Mouse (Mus musculus) erythroblast, embryonic 14.5 days (primary cell): ENCODE results near the gene Gpld1. TPM values are rescaled to one million over a fixed set of nuclear protein-coding genes. Genes with fewer than 3 reads are reported as not detected.
A peak's percentile ranks its signal among the peaks of the same experiment; 100 is the strongest.

Experiments used
- H3K27me3 ChIP-seq: 2 replicates; pipeline ENCODE4 v1.6.1; 2012; ENCODE audit warnings: inconsistent platforms; ENCODE audit not compliant: control insufficient read depth
- H3K36me3 ChIP-seq: 2 replicates; pipeline ENCODE4 v1.6.1; 2012; ENCODE audit warnings: mild to moderate bottlenecking, inconsistent platforms; ENCODE audit not compliant: control insufficient read depth
- H3K4me1 ChIP-seq: 2 replicates; pipeline ENCODE4 v1.6.1; 2012; ENCODE audit warnings: inconsistent platforms; ENCODE audit not compliant: control insufficient read depth
- H3K4me3 ChIP-seq: replicated peaks from 2 replicates; pipeline ENCODE3; 2012; ENCODE audit warnings: moderate library complexity, mild to moderate bottlenecking, inconsistent platforms
- H3K9me3 ChIP-seq: 2 replicates; pipeline ENCODE4 v1.6.1; 2012; ENCODE audit warnings: low read length, inconsistent platforms, mixed read lengths; ENCODE audit not compliant: control insufficient read depth
- GATA1 ChIP-seq: IDR thresholded peaks from 2 replicates; pipeline ENCODE4 v1.6.1; 2012; ENCODE audit warnings: low read length, inconsistent platforms, mixed read lengths
- TAL1 ChIP-seq: IDR thresholded peaks from 3 replicates; pipeline ENCODE4 v1.6.1; 2012; ENCODE audit warnings: low read length, inconsistent platforms, mixed read lengths
- polyA plus RNA-seq: library from polyadenylated mRNA; stranded (reverse); fragments of >175 nt; gene quantifications from 2 replicates; pipeline ENCODE4 v1.2.3, GENCODE M21; 2012

Gpld1 gene
- polyA plus RNA-seq, 1 experiment: not detected

DNA sequence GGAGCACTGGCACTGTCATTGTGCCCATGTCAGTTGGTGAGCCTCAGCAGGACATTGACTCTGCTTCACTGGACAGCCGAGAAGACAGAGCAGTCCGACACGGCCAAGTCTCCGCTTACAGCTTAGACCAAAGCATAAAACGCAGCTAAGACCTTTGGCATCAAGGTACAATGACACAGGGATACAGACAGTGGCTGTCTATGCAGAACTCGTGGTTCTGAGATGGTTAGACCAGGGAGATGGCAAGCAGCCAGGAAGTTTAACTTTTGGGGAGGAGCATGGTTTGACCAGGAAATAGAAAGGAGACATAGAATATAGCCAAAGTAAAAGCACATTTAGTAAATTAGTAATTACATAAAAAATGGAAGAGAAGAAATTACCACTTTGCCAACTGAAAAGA is 46.1 kb downstream of the Gpld1 start:
- H3K4me1 ChIP-seq: no peaks in the 10 kb centered on the region
- no peak for TF ChIP-seq TAL1
- no peak for TF ChIP-seq GATA1
- peaks cover 68% of the 10 kb centered on the region for H3K36me3 ChIP-seq
- no peaks in the 10 kb centered on the region for H3K27me3 ChIP-seq
- H3K9me3 ChIP-seq: no peaks in the 10 kb centered on the region
- H3K4me3 ChIP-seq: no peak overlapping the region

DNA sequence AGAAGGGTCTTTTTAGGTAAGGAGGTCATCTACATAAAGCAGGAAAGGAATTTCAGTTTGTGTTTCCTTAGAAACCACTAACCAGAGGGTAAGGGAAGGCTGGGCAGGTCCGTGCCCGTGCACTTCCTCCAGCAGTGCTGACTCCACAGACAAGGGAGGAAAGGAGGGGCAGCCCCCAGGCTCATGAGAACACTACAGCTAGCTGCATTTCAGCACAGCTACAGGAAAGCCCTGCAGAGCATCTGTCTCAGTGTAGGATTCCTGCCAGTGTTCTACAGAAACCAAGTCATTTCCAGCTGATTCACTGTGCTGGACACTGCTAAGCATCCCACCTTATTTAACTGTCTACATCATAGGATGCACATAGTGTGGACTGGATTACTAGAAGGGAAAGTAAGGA is 50.2 kb downstream of the Gpld1 start:
- Histone ChIP-seq H3K9me3 (no peaks in the 10 kb centered on the region), H3K36me3 (peaks cover 97% of the 10 kb centered on the region), H3K4me1 (no peaks in the 10 kb centered on the region), H3K4me3 (no peak overlapping the region), H3K27me3 (no peaks in the 10 kb centered on the region)
- no peak for TF ChIP-seq TAL1
- TF ChIP-seq GATA1: no peak

DNA sequence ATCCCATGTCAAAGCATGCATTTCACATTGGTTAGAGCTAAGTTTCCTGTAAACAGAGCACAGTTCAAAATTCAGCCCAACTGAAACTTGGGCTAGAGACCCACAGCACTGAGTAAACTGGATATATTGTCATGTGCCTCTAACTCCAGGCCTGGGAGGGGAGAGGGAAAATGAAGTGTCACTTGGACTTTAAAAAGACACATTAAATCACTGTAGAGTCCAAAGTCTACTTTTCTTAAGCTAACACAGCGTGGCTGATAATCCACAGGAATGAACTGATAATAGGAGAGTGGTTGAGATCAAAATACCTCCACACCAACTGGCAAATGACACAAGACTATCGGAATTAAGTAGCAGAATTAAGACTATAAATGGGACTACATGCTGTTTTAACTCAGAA is 56.6 kb downstream of the Gpld1 start:
- Histone ChIP-seq H3K4me1 (no peaks in the 10 kb centered on the region), H3K36me3 (peaks cover 88% of the 10 kb centered on the region), H3K27me3 (no peaks in the 10 kb centered on the region), H3K4me3 (no peak overlapping the region), H3K9me3 (no peaks in the 10 kb centered on the region)
- TF ChIP-seq TAL1 (no peak), GATA1 (no peak)

DNA sequence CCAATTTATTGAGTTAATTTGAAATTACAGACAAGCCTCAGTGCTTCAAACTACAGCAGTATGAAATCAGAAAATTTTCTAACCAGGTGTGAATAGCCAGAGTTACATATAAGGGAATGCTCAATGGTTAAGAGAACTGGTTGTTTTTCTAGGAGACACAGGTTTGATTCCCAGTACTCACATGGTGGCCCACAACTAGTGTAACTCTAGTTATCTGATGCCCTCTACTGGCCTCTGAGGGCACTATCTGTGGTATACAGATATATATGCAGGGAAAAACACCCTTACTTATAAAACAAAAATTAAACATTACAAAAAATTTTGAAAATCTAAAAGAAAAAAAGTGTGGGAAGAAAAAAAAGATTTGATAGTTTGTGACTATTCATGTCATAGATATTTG is 60.0 kb downstream of the Gpld1 start:
- Histone ChIP-seq H3K27me3 (no peaks in the 10 kb centered on the region), H3K4me1 (no peaks in the 10 kb centered on the region), H3K9me3 (no peaks in the 10 kb centered on the region), H3K36me3 (peaks cover 74% of the 10 kb centered on the region), H3K4me3 (no peak overlapping the region)
- TF ChIP-seq GATA1 (no peak), TAL1 (no peak)

DNA sequence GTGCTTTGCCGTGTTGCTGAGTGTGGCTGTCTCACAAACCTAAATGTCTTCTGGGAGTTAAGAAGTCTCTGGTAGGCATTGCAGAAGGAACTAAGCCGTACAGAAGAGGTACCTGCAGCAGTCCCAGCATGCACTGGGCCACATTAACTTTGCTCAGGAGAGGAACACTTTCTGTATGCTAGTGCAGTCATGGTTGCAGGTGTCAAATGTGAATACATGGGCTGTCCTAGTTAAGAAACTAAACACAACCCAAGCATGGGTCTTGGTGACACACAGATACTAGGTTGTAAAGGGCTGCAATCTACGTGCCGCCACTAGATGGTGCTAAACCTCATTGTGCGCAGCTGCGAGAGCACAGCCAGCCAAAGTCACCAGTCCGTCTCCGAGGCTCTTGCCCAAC is 64.2 kb downstream of the Gpld1 start:
- H3K36me3 ChIP-seq: peaks cover 35% of the 10 kb centered on the region
- no peaks in the 10 kb centered on the region for H3K4me1 ChIP-seq
- no peak for TF ChIP-seq GATA1
- no peak for TF ChIP-seq TAL1
- H3K4me3 ChIP-seq: no peak overlapping the region
- H3K27me3 ChIP-seq: no peaks in the 10 kb centered on the region
- H3K9me3 ChIP-seq: no peaks in the 10 kb centered on the region

DNA sequence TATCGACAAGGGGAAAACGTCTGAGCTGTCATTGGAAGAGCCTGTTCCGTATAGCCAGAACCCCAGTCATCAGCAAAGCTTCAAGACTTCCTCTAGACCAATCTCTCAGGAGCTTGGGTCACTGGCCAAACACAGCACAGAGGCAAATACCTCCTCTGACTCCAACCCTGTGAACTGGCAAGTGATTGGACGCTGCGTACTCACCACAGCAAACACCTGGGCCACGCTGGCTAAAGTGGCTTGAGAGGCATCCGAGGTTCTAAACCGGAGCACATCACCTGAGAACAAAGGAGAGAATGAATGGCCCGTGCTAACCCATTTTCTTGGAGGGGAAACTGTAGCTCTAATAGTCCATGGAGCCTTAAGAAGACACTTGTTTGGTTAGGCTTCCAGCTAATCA is 75.4 kb downstream of the Gpld1 start:
- no peak for TF ChIP-seq GATA1
- no peak for TF ChIP-seq TAL1
- Histone ChIP-seq H3K4me3 (peak overlapping the region; percentile 83), H3K4me1 (peaks cover 31% of the 10 kb centered on the region), H3K27me3 (no peaks in the 10 kb centered on the region), H3K9me3 (no peaks in the 10 kb centered on the region), H3K36me3 (peaks cover 29% of the 10 kb centered on the region)

DNA sequence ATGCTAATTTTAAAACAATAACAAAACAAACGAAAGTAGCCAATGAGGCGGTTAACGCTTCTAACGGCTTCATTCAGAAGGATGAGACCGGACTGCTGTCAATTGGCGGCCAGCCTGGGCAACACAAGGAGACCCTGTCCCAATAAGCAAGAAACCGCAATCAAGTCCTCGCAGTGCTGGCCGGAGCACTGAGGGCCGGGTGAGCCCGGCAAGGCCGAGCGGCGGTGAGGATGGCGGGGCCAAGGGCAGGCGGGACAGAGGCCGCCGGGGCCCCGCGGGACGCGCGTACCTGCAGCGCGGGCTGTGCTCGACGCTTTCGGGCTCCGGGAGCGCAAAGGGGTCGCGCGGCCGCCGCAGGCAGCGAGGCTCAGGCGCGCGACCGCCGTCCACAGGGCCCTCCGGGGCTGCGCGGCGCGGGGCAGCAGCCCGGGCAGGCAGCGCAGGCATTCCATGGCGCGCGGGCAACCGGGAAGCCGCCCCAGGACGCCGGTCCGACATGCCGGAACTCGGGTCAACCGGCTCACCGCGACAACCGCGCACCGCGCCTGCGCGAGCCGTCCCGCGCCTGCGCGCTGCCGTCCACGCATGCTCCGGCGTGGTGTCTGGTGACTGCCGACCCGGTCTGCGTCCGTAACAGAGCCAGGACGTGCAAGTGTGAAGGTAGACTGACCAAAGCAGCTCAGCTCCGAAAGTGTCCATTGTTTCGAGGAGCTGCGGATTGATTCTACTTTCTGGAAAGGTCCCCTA is 77.0 kb downstream of the Gpld1 start, which contains the start of gene Mrs2:
TSS of gene Mrs2 (minus strand) at position 587 of the 747 bp plus-strand sequence.
- H3K4me3 ChIP-seq: peak within 1 kb of the TSS; percentile 83
- TF ChIP-seq TAL1 (no peak), GATA1 (no peak)
- no peaks in the 10 kb centered on the region for H3K9me3 ChIP-seq
- H3K4me1 ChIP-seq: peaks cover 31% of the 10 kb centered on the region
- H3K36me3 ChIP-seq: peaks cover 29% of the 10 kb centered on the region
- H3K27me3 ChIP-seq: no peaks in the 10 kb centered on the region

DNA sequence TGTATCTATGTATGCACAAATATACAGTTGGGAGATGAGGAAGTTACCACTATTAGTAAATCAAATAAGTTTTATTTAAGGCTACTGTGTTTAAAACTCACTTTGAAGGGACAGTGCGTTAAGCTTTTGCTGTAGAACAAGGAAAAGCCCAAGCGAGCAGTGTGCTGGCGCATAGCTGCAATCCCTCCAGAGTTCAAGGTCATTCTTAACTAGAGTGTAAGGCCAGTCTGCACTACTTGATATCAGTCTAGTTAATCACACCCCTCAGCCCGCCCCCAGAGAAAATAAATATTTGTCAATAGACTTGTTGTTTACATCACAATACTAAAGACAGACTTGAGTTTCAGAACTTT is 77.6 kb downstream of the Gpld1 start:
- Histone ChIP-seq H3K4me1 (peaks cover 31% of the 10 kb centered on the region), H3K36me3 (peaks cover 29% of the 10 kb centered on the region), H3K4me3 (peak overlapping the region; percentile 83), H3K9me3 (no peaks in the 10 kb centered on the region), H3K27me3 (no peaks in the 10 kb centered on the region)
- no peak for TF ChIP-seq TAL1
- no peak for TF ChIP-seq GATA1

DNA sequence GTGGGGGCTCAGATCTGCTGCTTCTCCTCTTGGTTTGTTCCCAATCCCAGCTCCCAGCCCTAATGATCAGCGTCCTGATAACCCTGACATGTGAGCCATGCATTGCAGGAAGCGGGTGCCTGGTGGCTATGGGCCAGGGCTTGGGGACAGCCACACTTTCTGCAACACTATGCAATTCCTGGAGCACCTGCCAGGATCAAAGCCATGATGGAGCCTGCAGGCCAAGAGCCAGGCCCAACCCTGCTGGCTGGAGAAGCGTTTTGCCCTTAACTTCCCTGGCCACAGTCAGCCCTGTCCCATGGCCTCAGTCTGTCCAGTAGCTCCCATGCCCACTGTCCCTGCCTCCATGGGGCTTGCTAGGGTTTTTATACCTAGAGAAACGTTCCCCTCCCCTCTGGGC is 79.4 kb downstream of the Gpld1 start:
- Histone ChIP-seq H3K4me3 (no peak overlapping the region), H3K27me3 (no peaks in the 10 kb centered on the region), H3K36me3 (peaks cover 12% of the 10 kb centered on the region), H3K9me3 (no peaks in the 10 kb centered on the region), H3K4me1 (peaks cover 30% of the 10 kb centered on the region)
- no peak for TF ChIP-seq GATA1
- no peak for TF ChIP-seq TAL1

DNA sequence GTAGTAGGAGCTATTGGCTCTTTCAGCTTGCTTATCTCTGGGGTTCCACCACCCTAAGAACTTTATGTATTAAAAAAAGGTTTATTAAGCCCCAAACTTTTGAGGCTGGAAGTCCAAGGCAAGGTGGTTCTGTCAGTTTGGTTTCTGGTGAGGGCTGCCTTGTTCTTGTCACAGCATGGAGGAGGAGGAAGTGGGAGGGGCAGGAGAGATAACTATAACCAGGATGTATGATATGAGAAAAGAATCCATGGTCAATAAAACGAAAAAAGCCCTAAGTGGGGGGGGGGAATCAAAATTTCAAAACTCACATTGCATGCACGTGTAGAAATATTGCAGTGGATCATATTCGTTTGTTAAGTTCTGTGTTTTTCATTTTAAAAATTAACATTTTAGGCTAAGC is 80.2 kb downstream of the Gpld1 start:
- TF ChIP-seq GATA1 (no peak), TAL1 (no peak)
- Histone ChIP-seq H3K36me3 (peaks cover 5% of the 10 kb centered on the region), H3K4me3 (no peak overlapping the region), H3K9me3 (no peaks in the 10 kb centered on the region), H3K27me3 (no peaks in the 10 kb centered on the region), H3K4me1 (peaks cover 24% of the 10 kb centered on the region)
